8 mouse cellular contexts compared by ENCODE assay signal in the genomic region with DNA sequence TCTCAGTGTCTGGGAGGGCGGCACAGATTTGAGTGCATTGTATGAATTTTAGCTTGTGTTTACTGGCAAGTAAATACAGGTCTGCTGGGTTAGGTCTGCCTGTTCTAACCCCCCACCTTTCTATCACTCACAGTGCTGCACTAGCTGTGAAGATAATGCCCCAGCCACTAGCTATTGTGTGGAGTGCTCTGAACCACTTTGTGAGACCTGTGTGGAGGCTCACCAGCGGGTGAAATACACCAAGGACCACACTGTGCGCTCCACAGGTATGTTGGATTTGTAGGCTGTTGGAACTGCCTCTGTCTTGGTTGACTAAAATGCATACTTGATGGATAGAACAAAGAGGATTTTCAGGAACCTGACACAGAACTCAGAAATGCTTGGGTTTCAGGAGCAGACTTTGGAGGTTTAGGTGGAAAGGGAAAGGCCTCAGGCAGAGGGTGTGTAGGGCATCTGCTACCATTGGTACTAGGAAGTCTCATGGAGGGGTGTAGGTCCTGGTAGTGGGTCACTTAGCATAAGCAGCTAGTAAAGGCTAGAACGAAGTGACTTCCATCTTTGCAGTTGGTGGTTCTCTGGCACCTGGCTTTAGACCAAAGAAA. TPM values are rescaled to one million over a fixed set of nuclear protein-coding genes. Genes with fewer than 3 reads are reported as not detected.
DNase-seq lines count a peak whose midpoint lies in the region; ATAC-seq and TF ChIP-seq lines count a peak whose summit lies in the region.

No protein-coding gene starts in this region.

- no peak for TF ChIP-seq EP300 in heart, postnatal 0 days (IDR thresholded peaks at IDR 0.05; ENCODE audit: low read depth)

- H3K9me3 ChIP-seq in heart, embryonic 10.5 days, result no peaks in the 10 kb centered on the region
- H3K9me3 ChIP-seq in G1E (replicated peaks), result no peaks in the 10 kb centered on the region
- no peaks in the 10 kb centered on the region for H3K9me3 ChIP-seq in heart, postnatal 0 days (replicated peaks; ENCODE audit: control insufficient read depth, low read length)
- H3K9me3 ChIP-seq in midbrain, embryonic 10.5 days (replicated peaks), result no peaks in the 10 kb centered on the region

- peak overlapping the region; percentile 93 for H3K4me2 ChIP-seq in heart, postnatal 0 days (ENCODE audit: low read depth, low read length)

- H3K27ac ChIP-seq in heart, embryonic 10.5 days, result peak overlapping the region; percentile 99
- H3K27ac ChIP-seq in heart, postnatal 0 days (ENCODE audit: low read depth), result peak overlapping the region; percentile 98; the same call in 1 of the 2 replicates
- H3K27ac ChIP-seq in midbrain, embryonic 10.5 days (replicated peaks), result peak overlapping the region; percentile 98

- H3K27me3 ChIP-seq in heart, embryonic 10.5 days (ENCODE audit: insufficient read depth, poor library complexity, severe bottlenecking), result no peaks in the 10 kb centered on the region
- no peaks in the 10 kb centered on the region for H3K27me3 ChIP-seq in G1E (ENCODE audit: insufficient read depth, low read length)
- no peaks in the 10 kb centered on the region for H3K27me3 ChIP-seq in heart, postnatal 0 days (ENCODE audit: control insufficient read depth, insufficient read depth, low read length)
- no peaks in the 10 kb centered on the region for H3K27me3 ChIP-seq in midbrain, embryonic 10.5 days (ENCODE audit: low read depth, poor library complexity, severe bottlenecking)

- H3K4me1 ChIP-seq in heart, embryonic 10.5 days, result peaks cover 18% of the 10 kb centered on the region
- peaks cover 66% of the 10 kb centered on the region for H3K4me1 ChIP-seq in G1E (ENCODE audit: insufficient read depth, low read depth, low read length)
- H3K4me1 ChIP-seq in heart, postnatal 0 days (ENCODE audit: control insufficient read depth, insufficient read depth), result peaks cover 15% of the 10 kb centered on the region
- peaks cover 39% of the 10 kb centered on the region for H3K4me1 ChIP-seq in midbrain, embryonic 10.5 days

- peak overlapping the region; percentile 75 for H3K4me3 ChIP-seq in heart, embryonic 10.5 days
- peak overlapping the region; percentile 90 for H3K4me3 ChIP-seq in G1E (ENCODE audit: low read depth, low read length)
- H3K4me3 ChIP-seq in heart, postnatal 0 days (ENCODE audit: low read depth, low read length), result peak overlapping the region; percentile 83
- peak overlapping the region; percentile 78 for H3K4me3 ChIP-seq in midbrain, embryonic 10.5 days

- intact Hi-C loops in heart, postnatal 25 days (cut with DNase I), result no loop called here

- ATAC-seq in G1E (ENCODE audit: extremely low read depth, insufficient number of reproducible peaks, low FRiP score, poor library complexity, severe bottlenecking), result no peak
- ATAC-seq in heart, postnatal 0 days (ENCODE audit: insufficient read depth, low read depth), result no peak
- no peak for ATAC-seq in megakaryocyte-erythroid progenitor cell, adult 5-6 weeks (replicated peaks; ENCODE audit: low FRiP score, low TSS enrichment, poor library complexity, severe bottlenecking)

- 32% methylated on average over 4 of the region's 4 CpGs for WGBS in heart, embryonic 10.5 days
- 31% methylated on average over 4 of the region's 4 CpGs for WGBS in heart, postnatal 0 days
- WGBS in midbrain, embryonic 10.5 days, result 32% methylated on average over 4 of the region's 4 CpGs

- DNase-seq in heart, embryonic 10.5 days (ENCODE audit: low spot score), result no peak
- DNase-seq in heart, postnatal 25 days (ENCODE audit: low spot score), result no peak
- no peak for DNase-seq in G1E (ENCODE audit: low spot score)
- no peak for DNase-seq in heart, postnatal 0 days (ENCODE audit: low spot score)
- no peak for DNase-seq in midbrain, embryonic 10.5 days (ENCODE audit: low spot score)
- DNase-seq in MN1 (ENCODE audit: low spot score), result no peak
- no peak for DNase-seq in ovary, postnatal 10 days (ENCODE audit: low spot score)

- H3K36me3 ChIP-seq in heart, embryonic 10.5 days, result peaks cover 54% of the 10 kb centered on the region
- H3K36me3 ChIP-seq in G1E (replicated peaks), result peaks cover 56% of the 10 kb centered on the region
- peaks cover 53% of the 10 kb centered on the region for H3K36me3 ChIP-seq in heart, postnatal 0 days (replicated peaks; ENCODE audit: control insufficient read depth, insufficient read depth, low read length)
- H3K36me3 ChIP-seq in midbrain, embryonic 10.5 days, result peaks cover 57% of the 10 kb centered on the region

- no peak for TF ChIP-seq CTCF in G1E (IDR thresholded peaks at IDR 0.05; ENCODE audit: low read depth, low read length)
- TF ChIP-seq CTCF in heart, postnatal 0 days (IDR thresholded peaks at IDR 0.05; ENCODE audit: low read depth), result no peak

- H3K9ac ChIP-seq in heart, postnatal 0 days (replicated peaks; ENCODE audit: low read depth, low read length), result peak overlapping the region; percentile 80

RNA-seq across cellular contexts. Expression of a gene that starts 9.0 kb away (rescaled TPM):
- polyA plus RNA-seq in heart, embryonic 10.5 days (2016; fragmentation: Nextera tagmentation; extraction: Ambion mirVana), result 129 and 142 TPM in 2 replicates
- total RNA-seq in heart, postnatal 25 days (2021), result 100 to 1,000 TPM; 120 to 122 TPM
- total RNA-seq in G1E (2014; fragmentation: Nextera tagmentation), result 148 and 163 TPM in 2 replicates
- total RNA-seq in G1E (2017), result 178 and 188 TPM in 2 replicates
- polyA plus RNA-seq in G1E (2012), result 141 and 289 TPM in 2 replicates
- 48.2 and 72.1 TPM in 2 replicates for total RNA-seq in heart, postnatal 0 days (2014; rRNA removed; ENCODE audit: low replicate concordance)
- polyA plus RNA-seq in heart, postnatal 0 days (2015; fragmentation: Nextera tagmentation; extraction: Ambion mirVana), result 181 and 183 TPM in 2 replicates
- 113 and 133 TPM in 2 replicates for polyA plus RNA-seq in midbrain, embryonic 10.5 days (2016; fragmentation: Nextera tagmentation; extraction: Ambion mirVana)
- total RNA-seq in megakaryocyte-erythroid progenitor cell, adult 5-6 weeks (2014; fragmentation: Nextera tagmentation), result 159 and 192 TPM in 2 replicates
- total RNA-seq in megakaryocyte-erythroid progenitor cell, adult 5-6 weeks (2017), result 142 and 150 TPM in 2 replicates

RNA-seq across cellular contexts. Expression of a gene that starts 12.5 kb away (rescaled TPM):
- 159 and 189 TPM in 2 replicates for polyA plus RNA-seq in heart, embryonic 10.5 days (2016; fragmentation: Nextera tagmentation; extraction: Ambion mirVana)
- total RNA-seq in heart, postnatal 25 days (2021), result 100 to 1,000 TPM; 190 to 199 TPM
- total RNA-seq in G1E (2014; fragmentation: Nextera tagmentation) (250 and 290 TPM in 2 replicates), G1E (2017) (151 and 162 TPM in 2 replicates)
- polyA plus RNA-seq in G1E (2012), result 150 and 170 TPM in 2 replicates
- 290 and 312 TPM in 2 replicates for total RNA-seq in heart, postnatal 0 days (2014; rRNA removed; ENCODE audit: low replicate concordance)
- polyA plus RNA-seq in heart, postnatal 0 days (2015; fragmentation: Nextera tagmentation; extraction: Ambion mirVana), result 116 and 127 TPM in 2 replicates
- 84.5 and 103 TPM in 2 replicates for polyA plus RNA-seq in midbrain, embryonic 10.5 days (2016; fragmentation: Nextera tagmentation; extraction: Ambion mirVana)
- 222 and 267 TPM in 2 replicates for total RNA-seq in megakaryocyte-erythroid progenitor cell, adult 5-6 weeks (2014; fragmentation: Nextera tagmentation)
- total RNA-seq in megakaryocyte-erythroid progenitor cell, adult 5-6 weeks (2017), result 106 and 110 TPM in 2 replicates

RNA-seq across cellular contexts. Expression of a gene that starts 15.8 kb away (rescaled TPM):
- polyA plus RNA-seq in heart, embryonic 10.5 days (2016; fragmentation: Nextera tagmentation; extraction: Ambion mirVana), result 18.2 and 20.8 TPM in 2 replicates
- 10 to 100 TPM in 1 of 2 experiments, 1 to 10 TPM in 1; 7.3 to 10.9 TPM for total RNA-seq in heart, postnatal 25 days (2021)
- total RNA-seq in G1E (2014; fragmentation: Nextera tagmentation) (9.6 and 12.6 TPM in 2 replicates), G1E (2017) (8.7 and 9.0 TPM in 2 replicates)
- polyA plus RNA-seq in G1E (2012), result 99.1 and 126 TPM in 2 replicates
- total RNA-seq in heart, postnatal 0 days (2014; rRNA removed; ENCODE audit: low replicate concordance), result 16.9 and 29.2 TPM in 2 replicates
- polyA plus RNA-seq in heart, postnatal 0 days (2015; fragmentation: Nextera tagmentation; extraction: Ambion mirVana), result 9.5 and 10.5 TPM in 2 replicates
- 32.7 and 36.4 TPM in 2 replicates for polyA plus RNA-seq in midbrain, embryonic 10.5 days (2016; fragmentation: Nextera tagmentation; extraction: Ambion mirVana)
- total RNA-seq in megakaryocyte-erythroid progenitor cell, adult 5-6 weeks (2014; fragmentation: Nextera tagmentation), result 14.0 and 30.8 TPM in 2 replicates
- 5.1 and 9.2 TPM in 2 replicates for total RNA-seq in megakaryocyte-erythroid progenitor cell, adult 5-6 weeks (2017)

RNA-seq across cellular contexts. Expression of a gene that starts 26.7 kb away (rescaled TPM):
- polyA plus RNA-seq in heart, embryonic 10.5 days (2016; fragmentation: Nextera tagmentation; extraction: Ambion mirVana), result 219 and 367 TPM in 2 replicates
- 10 to 100 TPM; 86.8 to 96.2 TPM for total RNA-seq in heart, postnatal 25 days (2021)
- total RNA-seq in G1E (2014; fragmentation: Nextera tagmentation) (324 and 384 TPM in 2 replicates), G1E (2017) (506 and 524 TPM in 2 replicates)
- 193 and 221 TPM in 2 replicates for polyA plus RNA-seq in G1E (2012)
- total RNA-seq in heart, postnatal 0 days (2014; rRNA removed; ENCODE audit: low replicate concordance), result 279 and 309 TPM in 2 replicates
- polyA plus RNA-seq in heart, postnatal 0 days (2015; fragmentation: Nextera tagmentation; extraction: Ambion mirVana), result 67.8 and 69.9 TPM in 2 replicates
- polyA plus RNA-seq in midbrain, embryonic 10.5 days (2016; fragmentation: Nextera tagmentation; extraction: Ambion mirVana), result 349 and 398 TPM in 2 replicates
- 654 and 831 TPM in 2 replicates for total RNA-seq in megakaryocyte-erythroid progenitor cell, adult 5-6 weeks (2014; fragmentation: Nextera tagmentation)
- total RNA-seq in megakaryocyte-erythroid progenitor cell, adult 5-6 weeks (2017), result 556 and 566 TPM in 2 replicates

RNA-seq across cellular contexts. Expression of a gene that starts 27.6 kb away (rescaled TPM):
- polyA plus RNA-seq in heart, embryonic 10.5 days (2016; fragmentation: Nextera tagmentation; extraction: Ambion mirVana), result not detected in 2 replicates
- not detected for total RNA-seq in heart, postnatal 25 days (2021)
- not detected in 2 replicates for total RNA-seq in G1E (2014; fragmentation: Nextera tagmentation)
- 0.12 and 0.22 TPM in 2 replicates for total RNA-seq in G1E (2017)
- not detected in 2 replicates for polyA plus RNA-seq in G1E (2012)
- not detected in 2 replicates for total RNA-seq in heart, postnatal 0 days (2014; rRNA removed; ENCODE audit: low replicate concordance)
- not detected in 2 replicates for polyA plus RNA-seq in heart, postnatal 0 days (2015; fragmentation: Nextera tagmentation; extraction: Ambion mirVana)
- 0.05 and 0.07 TPM in 2 replicates for polyA plus RNA-seq in midbrain, embryonic 10.5 days (2016; fragmentation: Nextera tagmentation; extraction: Ambion mirVana)
- total RNA-seq in megakaryocyte-erythroid progenitor cell, adult 5-6 weeks (2014; fragmentation: Nextera tagmentation), result not detected in 2 replicates
- not detected in 2 replicates for total RNA-seq in megakaryocyte-erythroid progenitor cell, adult 5-6 weeks (2017)
